Mouse (Mus musculus) lung, embryonic 14.5 days (tissue): ENCODE measurements at regions not wholly inside any gene's neighbourhood (a gene's known extent, or its start where the extent isn't known, plus 50 kb on each side); places are given as distances from the start of the nearest gene placed in this dataset.

Experiments
- ATAC-seq: fragments of 200-750 bp; cut with Nextera tagmentation; 2 replicates; pipeline ENCODE4 v1.8.0; 2017; ENCODE audit warnings: mild to moderate bottlenecking, moderate TSS enrichment, moderate library complexity; ENCODE audit not compliant: insufficient read depth
- DNase-seq: peaks from one replicate; pipeline ENCODE4 v3.0.0-alpha.2; 2015
- H3K27ac ChIP-seq: fragments of 300-500 bp; sonication (generic); 2 replicates; pipeline ENCODE4 v1.5.1; 2014; ENCODE audit warnings: low read depth, mild to moderate bottlenecking, moderate library complexity
- H3K27me3 ChIP-seq: fragments of 300-500 bp; sonication (generic); 2 replicates; pipeline ENCODE4 v1.6.1; 2014; ENCODE audit warnings: low read length, control low read depth; ENCODE audit not compliant: insufficient read depth
- H3K36me3 ChIP-seq: fragments of 300-500 bp; sonication (generic); 2 replicates; pipeline ENCODE4 v1.6.1; 2014; ENCODE audit warnings: control low read depth; ENCODE audit not compliant: insufficient read depth
- H3K4me1 ChIP-seq: fragments of 300-500 bp; sonication (generic); 2 replicates; pipeline ENCODE4 v1.6.1; 2014; ENCODE audit warnings: antibody characterized with exemption, control low read depth; ENCODE audit not compliant: insufficient read depth
- H3K4me2 ChIP-seq: fragments of 300-500 bp; sonication (generic); 2 replicates; pipeline ENCODE4 v1.6.1; 2014; ENCODE audit warnings: mild to moderate bottlenecking
- H3K4me3 ChIP-seq: fragments of 300-500 bp; sonication (generic); 2 replicates; pipeline ENCODE4 v1.5.1; 2014; ENCODE audit warnings: low read depth, low read length
- H3K9ac ChIP-seq: fragments of 300-500 bp; sonication (generic); 2 replicates; pipeline ENCODE4 v1.6.1; 2014
- H3K9me3 ChIP-seq: fragments of 300-500 bp; sonication (generic); 2 replicates; pipeline ENCODE4 v1.6.1; 2016; ENCODE audit warnings: low read depth, low read length, control low read depth
- CTCF ChIP-seq: IDR thresholded peaks from 2 replicates; pipeline ENCODE4 v1.5.1; 2016; ENCODE audit warnings: antibody characterized with exemption, low read depth
- WGBS: fragments of 180-500 bp; shearing (Covaris S2); extraction: QIAGEN DNeasy Blood & Tissue Kit; methylation state at CpG from one replicate; pipeline ENCODE4 v1.1.7; 2014; 5-methylcytosine and 5-hydroxymethylcytosine counted together

DNA sequence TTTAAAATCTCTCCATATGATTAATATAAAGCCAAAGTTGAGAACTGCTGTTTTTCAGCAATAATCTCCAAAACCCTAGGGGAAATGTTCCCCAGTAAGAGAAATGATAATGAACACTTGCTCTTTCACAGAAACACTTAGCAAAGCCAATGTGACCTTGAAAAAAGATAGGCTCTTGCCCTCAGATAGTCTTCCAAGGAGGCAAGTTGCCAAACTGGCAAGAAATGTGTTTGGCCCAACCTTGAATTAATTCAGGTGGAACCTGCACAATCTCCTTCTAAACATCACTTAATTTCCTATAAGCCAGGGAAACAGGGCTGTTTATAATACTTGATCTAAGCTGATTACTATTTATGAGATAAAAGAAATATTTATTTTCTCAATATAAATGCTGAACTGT lies 244.0 kb upstream of the Gnaz start:
- Histone ChIP-seq H3K4me1 (no peaks in the 10 kb centered on the region), H3K27ac (no peak overlapping the region), H3K4me3 (no peak overlapping the region), H3K9ac (no peak overlapping the region), H3K9me3 (no peaks in the 10 kb centered on the region), H3K4me2 (no peak overlapping the region), H3K36me3 (no peaks in the 10 kb centered on the region), H3K27me3 (no peaks in the 10 kb centered on the region)
- ATAC-seq (no peak), DNase-seq (no peak)
- no peak for TF ChIP-seq CTCF

DNA sequence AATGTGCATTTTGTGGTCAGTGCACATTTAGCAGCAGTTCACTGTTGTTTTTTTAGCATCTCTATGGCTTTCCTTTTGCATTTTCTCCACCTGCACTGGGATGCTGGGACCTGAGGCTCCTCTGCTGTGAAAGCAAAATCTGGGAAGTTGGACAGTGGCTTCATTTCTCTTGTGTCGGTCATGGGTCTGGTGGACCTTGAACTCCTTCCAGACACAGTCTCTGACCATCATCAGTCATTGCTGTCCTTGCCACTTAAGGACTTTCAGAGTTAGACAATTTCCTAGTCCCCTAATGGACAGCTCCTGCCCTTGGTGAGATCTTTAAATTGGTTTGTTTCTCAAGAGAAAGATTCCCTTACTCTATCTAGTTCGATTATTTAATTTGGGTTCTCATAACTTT lies 217.5 kb upstream of the Gnaz start:
- H3K4me2 ChIP-seq: no peak overlapping the region
- no peak overlapping the region for H3K27ac ChIP-seq
- no peak overlapping the region for H3K4me3 ChIP-seq
- TF ChIP-seq CTCF: no peak
- H3K4me1 ChIP-seq: no peaks in the 10 kb centered on the region
- H3K27me3 ChIP-seq: no peaks in the 10 kb centered on the region
- 82% methylated on average over 2 of the region's 2 CpGs for WGBS
- DNase-seq: no peak
- H3K9ac ChIP-seq: no peak overlapping the region
- H3K9me3 ChIP-seq: no peaks in the 10 kb centered on the region
- H3K36me3 ChIP-seq: no peaks in the 10 kb centered on the region
- ATAC-seq: no peak

DNA sequence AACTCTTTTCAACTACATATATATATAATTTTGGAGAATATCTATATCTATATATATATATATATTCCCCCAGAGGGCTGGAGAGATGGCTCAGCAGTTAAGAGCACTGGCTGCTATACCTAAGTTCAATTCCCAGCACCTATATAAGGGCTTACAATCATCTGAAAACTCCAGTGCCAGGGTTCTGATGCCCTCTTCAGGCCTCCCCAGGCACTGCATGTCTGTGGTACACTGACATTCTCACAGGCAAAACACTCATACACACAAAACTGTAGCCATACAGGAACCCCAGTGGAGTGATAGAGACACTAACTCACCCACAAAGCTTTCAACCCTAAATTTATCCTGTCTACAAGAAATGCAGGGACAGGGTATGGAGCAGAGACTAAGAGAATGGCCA lies 216.1 kb upstream of the Gnaz start:
- no peak overlapping the region for H3K4me3 ChIP-seq

DNA sequence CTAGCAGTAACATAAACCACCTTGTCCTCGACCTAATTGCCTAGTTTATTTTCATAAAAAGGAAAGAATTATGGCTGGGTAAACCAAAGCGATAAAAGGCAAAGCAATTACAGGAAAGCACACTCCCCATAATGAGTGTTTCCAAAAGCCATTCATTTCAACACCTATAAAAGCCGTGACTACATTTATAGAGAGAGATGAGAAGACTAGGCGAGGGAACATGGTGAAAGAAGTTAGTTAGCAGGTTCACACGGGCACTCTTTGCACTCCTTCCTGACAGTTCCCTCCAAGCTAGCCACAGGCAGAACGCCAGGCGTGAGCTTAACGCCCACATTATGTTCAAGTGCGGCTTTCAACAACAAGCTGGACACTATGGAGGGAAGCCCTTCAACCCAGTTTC lies 206.2 kb upstream of the Gnaz start:
- DNase-seq (no peak), ATAC-seq (no peak)
- Histone ChIP-seq H3K4me1 (no peaks in the 10 kb centered on the region), H3K9ac (no peak overlapping the region), H3K27ac (no peak overlapping the region), H3K27me3 (no peaks in the 10 kb centered on the region), H3K9me3 (no peaks in the 10 kb centered on the region), H3K36me3 (no peaks in the 10 kb centered on the region), H3K4me2 (no peak overlapping the region), H3K4me3 (no peak overlapping the region)
- TF ChIP-seq CTCF: no peak
- 71% methylated on average over 9 of the region's 9 CpGs for WGBS

More for the DNA sequence above, 216.1 kb upstream of the Gnaz start:
- H3K4me2 ChIP-seq: no peak overlapping the region
- no peak overlapping the region for H3K27ac ChIP-seq
- ATAC-seq (no peak), DNase-seq (no peak)
- no peaks in the 10 kb centered on the region for H3K4me1 ChIP-seq
- H3K36me3 ChIP-seq: no peaks in the 10 kb centered on the region
- H3K9me3 ChIP-seq: no peaks in the 10 kb centered on the region
- no peak for TF ChIP-seq CTCF
- no peaks in the 10 kb centered on the region for H3K27me3 ChIP-seq
- H3K9ac ChIP-seq: no peak overlapping the region

DNA sequence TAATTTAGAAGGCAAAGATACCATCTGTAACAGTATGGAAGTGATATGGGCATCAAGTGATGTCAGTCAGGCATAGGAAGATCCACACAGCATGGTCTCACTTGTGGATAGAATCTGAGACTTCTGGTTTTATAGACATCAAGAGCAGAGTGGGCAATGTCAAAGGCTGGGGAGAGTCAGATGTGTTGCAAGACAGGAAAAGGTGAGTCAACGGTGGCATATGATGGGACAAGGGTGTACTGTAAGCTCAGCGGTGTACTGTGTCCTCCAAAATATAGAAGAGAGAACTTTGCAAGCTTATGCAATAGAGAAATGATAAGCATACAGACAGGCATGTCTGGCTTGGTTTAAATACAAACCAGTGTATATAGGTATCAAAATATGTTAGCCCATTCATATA lies 177.7 kb upstream of the Gnaz start:
- WGBS: 76% methylated on average over 2 of the region's 2 CpGs
- Histone ChIP-seq H3K4me3 (no peak overlapping the region), H3K4me2 (no peak overlapping the region), H3K4me1 (no peaks in the 10 kb centered on the region), H3K9ac (no peak overlapping the region), H3K36me3 (no peaks in the 10 kb centered on the region), H3K27ac (no peak overlapping the region), H3K27me3 (no peaks in the 10 kb centered on the region), H3K9me3 (no peaks in the 10 kb centered on the region)
- ATAC-seq: no peak
- DNase-seq: no peak
- TF ChIP-seq CTCF: no peak

DNA sequence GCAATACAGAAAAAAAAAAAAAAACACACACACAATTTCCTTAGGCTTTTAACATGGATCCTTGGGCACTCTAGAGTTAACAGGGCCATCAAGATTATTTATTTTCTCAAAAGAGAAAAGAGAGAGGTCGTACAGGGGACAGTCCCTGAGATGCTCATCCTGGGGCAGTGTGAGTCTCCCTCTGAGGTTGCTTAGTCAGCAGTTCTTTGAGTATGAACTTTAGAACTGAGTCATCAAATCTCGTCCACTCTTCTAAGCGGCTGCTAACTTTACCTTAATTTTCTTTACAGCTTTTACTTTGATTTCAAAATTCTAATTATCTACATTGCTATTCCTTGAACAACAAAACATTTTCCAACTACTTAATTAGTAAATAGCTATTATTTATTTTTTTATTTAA lies 177.0 kb upstream of the Gnaz start:
- no peaks in the 10 kb centered on the region for H3K4me1 ChIP-seq
- DNase-seq (no peak), ATAC-seq (no peak)
- no peak overlapping the region for H3K9ac ChIP-seq
- no peak overlapping the region for H3K27ac ChIP-seq
- no peak overlapping the region for H3K4me3 ChIP-seq
- H3K27me3 ChIP-seq: no peaks in the 10 kb centered on the region
- H3K9me3 ChIP-seq: no peaks in the 10 kb centered on the region
- 51% methylated on average over 3 of the region's 3 CpGs for WGBS
- no peak overlapping the region for H3K4me2 ChIP-seq
- H3K36me3 ChIP-seq: no peaks in the 10 kb centered on the region
- no peak for TF ChIP-seq CTCF

DNA sequence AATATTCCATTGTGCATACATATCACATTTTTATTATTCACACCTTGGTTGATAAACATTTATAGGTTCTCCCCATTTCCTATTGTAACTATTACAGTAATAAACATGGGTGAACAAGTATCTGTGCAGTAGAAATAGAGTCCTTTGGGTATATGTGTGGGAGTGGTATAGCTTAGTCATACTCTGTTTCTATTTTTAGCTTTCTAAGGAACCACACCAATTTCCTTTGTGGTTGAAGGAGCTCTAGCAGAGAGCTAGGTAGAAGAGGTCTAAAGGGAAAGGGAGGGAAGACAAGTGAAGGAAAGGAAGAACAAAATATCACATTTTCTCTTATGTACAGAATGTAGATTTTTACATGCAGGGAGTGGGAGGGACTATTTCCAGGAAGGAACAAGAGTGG lies 143.6 kb upstream of the Gnaz start:
- H3K4me3 ChIP-seq: no peak overlapping the region
- H3K4me2 ChIP-seq: no peak overlapping the region
- H3K4me1 ChIP-seq: no peaks in the 10 kb centered on the region
- DNase-seq (no peak), ATAC-seq (no peak)
- H3K27ac ChIP-seq: no peak overlapping the region
- no peaks in the 10 kb centered on the region for H3K36me3 ChIP-seq
- no peaks in the 10 kb centered on the region for H3K27me3 ChIP-seq
- no peak overlapping the region for H3K9ac ChIP-seq
- TF ChIP-seq CTCF: no peak
- H3K9me3 ChIP-seq: no peaks in the 10 kb centered on the region

DNA sequence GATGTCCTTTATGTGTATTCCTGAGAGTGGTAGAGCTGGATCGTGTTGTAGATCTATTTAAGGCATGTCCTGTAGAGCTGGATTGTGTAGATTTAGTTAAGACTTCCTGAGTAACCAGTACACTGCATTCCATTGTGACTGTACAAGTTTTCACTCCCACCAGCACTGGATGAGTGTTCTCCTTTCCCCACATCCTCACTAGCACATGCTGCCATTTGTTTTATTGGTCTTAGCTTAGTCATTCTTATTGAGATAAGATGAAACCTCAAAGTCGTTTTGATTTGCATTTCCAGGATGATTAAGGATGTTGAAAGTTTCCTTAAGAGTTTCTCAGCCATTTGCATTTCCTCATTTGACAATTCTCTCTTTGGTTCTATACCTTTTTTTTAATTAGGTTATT lies 132.6 kb upstream of the Gnaz start:
- ATAC-seq: no peak
- Histone ChIP-seq H3K4me2 (no peak overlapping the region), H3K4me1 (no peaks in the 10 kb centered on the region), H3K9ac (no peak overlapping the region), H3K4me3 (no peak overlapping the region), H3K9me3 (no peaks in the 10 kb centered on the region), H3K27ac (no peak overlapping the region), H3K27me3 (no peaks in the 10 kb centered on the region), H3K36me3 (no peaks in the 10 kb centered on the region)
- 43% methylated on average over 2 of the region's 2 CpGs for WGBS
- DNase-seq: no peak
- no peak for TF ChIP-seq CTCF
